Mouse (Mus musculus) embryonic facial prominence, embryonic 15.5 days (tissue): Measurements from ENCODE around the gene Myom1. TPM values are rescaled to one million over a fixed set of nuclear protein-coding genes. Genes with fewer than 3 reads are reported as not detected.

Experiments used
- ATAC-seq: fragments of 200-750 bp; cut with Nextera tagmentation; 2 replicates; pipeline ENCODE4 v1.8.0; 2017; ENCODE audit warnings: low read depth, moderate TSS enrichment; ENCODE audit not compliant: insufficient number of reproducible peaks, low FRiP score, low TSS enrichment
- H3K27ac ChIP-seq: fragments of 300-500 bp; sonication (generic); replicated peaks from 2 replicates; pipeline ENCODE4 v1.5.1; 2015; ENCODE audit warnings: mild to moderate bottlenecking, inconsistent platforms
- H3K27me3 ChIP-seq: fragments of 300-500 bp; sonication (generic); 2 replicates; pipeline ENCODE4 v1.6.1; 2015; ENCODE audit warnings: inconsistent platforms
- H3K36me3 ChIP-seq: fragments of 300-500 bp; sonication (generic); 2 replicates; pipeline ENCODE4 v1.6.1; 2015; ENCODE audit warnings: mild to moderate bottlenecking, inconsistent platforms
- H3K4me1 ChIP-seq: fragments of 300-500 bp; sonication (generic); 2 replicates; pipeline ENCODE4 v1.6.1; 2015; ENCODE audit warnings: inconsistent platforms
- H3K4me2 ChIP-seq: fragments of 300-500 bp; sonication (generic); replicated peaks from 2 replicates; pipeline ENCODE4 v1.6.1; 2015; ENCODE audit warnings: mild to moderate bottlenecking, inconsistent platforms
- H3K4me3 ChIP-seq: fragments of 300-500 bp; sonication (generic); replicated peaks from 2 replicates; pipeline ENCODE4 v1.5.1; 2015; ENCODE audit warnings: mild to moderate bottlenecking, inconsistent platforms
- H3K9ac ChIP-seq: fragments of 300-500 bp; sonication (generic); 2 replicates; pipeline ENCODE4 v1.6.1; 2015; ENCODE audit warnings: inconsistent platforms
- H3K9me3 ChIP-seq: fragments of 300-500 bp; sonication (generic); replicated peaks from 2 replicates; pipeline ENCODE4 v1.6.1; 2016; ENCODE audit warnings: inconsistent platforms
- WGBS: fragments of 180-500 bp; shearing (Covaris S2); methylation state at CpG from one replicate; pipeline ENCODE4 v1.1.7; 2015; 5-methylcytosine and 5-hydroxymethylcytosine counted together
- polyA plus RNA-seq: library from polyadenylated mRNA; unstranded; fragments of >200 nt; fragmentation: Nextera tagmentation; extraction: Ambion mirVana; gene quantifications from 2 replicates; pipeline ENCODE4 v1.2.1, GENCODE M21; 2015

The Myom1 gene
- polyA plus RNA-seq, 1 experiment from 2014 or later = 22.9 TPM

- Histone ChIP-seq H3K4me2 (no peak overlapping the region), H3K27me3 (no peaks in the 10 kb centered on the region), H3K27ac (no peak overlapping the region), H3K9ac (no peak overlapping the region), H3K36me3 (no peaks in the 10 kb centered on the region), H3K4me3 (no peak overlapping the region), H3K9me3 (no peaks in the 10 kb centered on the region), H3K4me1 (no peaks in the 10 kb centered on the region)
- ATAC-seq = no peak
- 39% methylated on average over 12 of the region's 12 CpGs for WGBS
Measured at GRCm38 (mm10) chr17:71039851-71040581, 37.6 kb downstream of the Myom1 start.

DNA sequence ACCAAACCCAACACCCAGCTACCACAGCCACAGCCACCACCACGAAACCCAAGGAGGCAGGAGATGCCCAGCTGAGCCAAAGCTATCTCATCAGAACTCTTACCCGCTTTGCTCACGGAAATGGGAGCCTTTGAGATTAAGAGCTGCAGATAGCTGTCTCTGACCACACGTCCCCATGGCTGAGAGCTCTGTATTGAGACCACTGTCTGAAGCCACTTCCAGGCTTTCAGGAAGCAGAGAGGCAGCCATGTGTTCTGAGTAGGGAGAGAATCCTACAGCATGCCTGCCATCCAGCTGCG lies 38.1 kb downstream of the Myom1 start:
- H3K4me2 ChIP-seq = no peak overlapping the region
- WGBS = 77% methylated on average over 5 of the region's 5 CpGs
- no peak overlapping the region for H3K27ac ChIP-seq
- no peaks in the 10 kb centered on the region for H3K4me1 ChIP-seq
- no peak overlapping the region for H3K9ac ChIP-seq
- no peaks in the 10 kb centered on the region for H3K27me3 ChIP-seq
- no peaks in the 10 kb centered on the region for H3K36me3 ChIP-seq
- ATAC-seq = no peak
- no peaks in the 10 kb centered on the region for H3K9me3 ChIP-seq
- no peak overlapping the region for H3K4me3 ChIP-seq

- Histone ChIP-seq H3K9ac (no peak overlapping the region), H3K9me3 (no peaks in the 10 kb centered on the region), H3K36me3 (no peaks in the 10 kb centered on the region), H3K4me3 (no peak overlapping the region), H3K27me3 (no peaks in the 10 kb centered on the region), H3K27ac (no peak overlapping the region), H3K4me2 (no peak overlapping the region), H3K4me1 (no peaks in the 10 kb centered on the region)
- no peak for ATAC-seq
- WGBS = 88% methylated on average over 1 of the region's 1 CpGs
Measured at GRCm38 (mm10) chr17:71042645-71043044, 40.2 kb downstream of the Myom1 start.

GRCm38 (mm10) chr17:71045591-71045990 lies 43.2 kb downstream of the Myom1 start:
- no peak for ATAC-seq
- Histone ChIP-seq H3K27me3 (no peaks in the 10 kb centered on the region), H3K4me3 (no peak overlapping the region), H3K4me2 (no peak overlapping the region), H3K4me1 (no peaks in the 10 kb centered on the region), H3K9me3 (no peaks in the 10 kb centered on the region), H3K9ac (no peak overlapping the region), H3K27ac (no peak overlapping the region), H3K36me3 (no peaks in the 10 kb centered on the region)
- 69% methylated on average over 9 of the region's 9 CpGs for WGBS

DNA sequence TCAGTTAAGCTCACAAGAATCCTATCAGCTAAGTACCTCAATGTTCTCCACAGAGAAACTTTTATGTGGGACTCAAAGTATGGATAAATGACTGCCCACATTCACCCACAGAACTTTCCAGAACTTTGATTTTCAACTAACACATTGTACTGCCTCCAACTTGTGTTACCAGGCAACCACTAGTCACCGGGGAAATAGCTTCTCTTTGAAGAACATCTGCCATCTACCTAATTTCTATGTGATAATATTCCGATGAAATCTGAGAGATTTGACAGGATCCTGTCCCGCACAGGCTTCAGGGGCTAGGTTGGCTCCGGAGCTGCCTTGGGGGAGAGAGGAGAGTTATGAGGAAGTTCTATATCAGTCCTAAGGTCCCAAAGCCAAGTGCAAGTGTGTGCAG lies 44.4 kb downstream of the Myom1 start:
- Histone ChIP-seq H3K9ac (no peak overlapping the region), H3K4me1 (no peaks in the 10 kb centered on the region), H3K9me3 (no peaks in the 10 kb centered on the region), H3K27me3 (no peaks in the 10 kb centered on the region), H3K36me3 (no peaks in the 10 kb centered on the region), H3K4me3 (no peak overlapping the region), H3K4me2 (no peak overlapping the region), H3K27ac (no peak overlapping the region)
- no peak for ATAC-seq
- 74% methylated on average over 4 of the region's 4 CpGs for WGBS

- no peak overlapping the region for H3K4me2 ChIP-seq
- 87% methylated on average over 8 of the region's 8 CpGs for WGBS
- no peak for ATAC-seq
- no peaks in the 10 kb centered on the region for H3K27me3 ChIP-seq
- H3K36me3 ChIP-seq = no peaks in the 10 kb centered on the region
- H3K27ac ChIP-seq = no peak overlapping the region
- no peaks in the 10 kb centered on the region for H3K9me3 ChIP-seq
- H3K4me1 ChIP-seq = no peaks in the 10 kb centered on the region
- H3K4me3 ChIP-seq = no peak overlapping the region
- H3K9ac ChIP-seq = no peak overlapping the region
Measured at GRCm38 (mm10) chr17:71049292-71049691, 46.9 kb downstream of the Myom1 start.

DNA sequence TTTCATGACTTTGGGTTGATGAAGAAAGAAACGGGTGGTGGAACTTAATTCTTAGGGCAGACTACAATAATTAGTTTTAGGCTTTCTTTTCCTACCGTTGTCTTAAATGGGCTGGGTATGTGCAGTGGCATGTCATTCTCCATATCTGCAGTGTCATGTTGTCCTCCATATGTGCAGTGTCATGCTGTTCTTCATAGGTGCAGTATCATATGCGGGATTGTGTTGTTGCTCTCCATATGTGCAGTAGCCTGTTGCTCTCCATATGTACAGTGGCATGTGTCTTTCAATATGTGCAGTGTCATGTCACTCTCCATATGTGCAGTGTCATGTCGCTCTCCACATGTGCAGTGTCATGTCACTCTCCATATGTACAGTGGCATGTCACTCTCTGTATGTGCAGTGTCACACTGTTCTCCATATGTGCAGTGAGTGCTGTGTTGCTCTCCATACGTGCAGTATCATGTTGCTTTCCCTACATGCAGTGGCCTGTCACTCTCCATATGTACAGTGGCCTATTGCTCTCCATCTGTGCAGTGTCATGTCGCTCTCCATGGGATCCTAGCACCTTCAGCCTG lies 50.8 kb downstream of the Myom1 start:
- ATAC-seq = no peak
- H3K9me3 ChIP-seq = no peaks in the 10 kb centered on the region
- no peak overlapping the region for H3K9ac ChIP-seq
- H3K27me3 ChIP-seq = no peaks in the 10 kb centered on the region
- no peak overlapping the region for H3K27ac ChIP-seq
- H3K4me3 ChIP-seq = no peak overlapping the region
- no peaks in the 10 kb centered on the region for H3K4me1 ChIP-seq
- H3K4me2 ChIP-seq = no peak overlapping the region
- WGBS = 77% methylated on average over 6 of the region's 6 CpGs
- no peaks in the 10 kb centered on the region for H3K36me3 ChIP-seq

- no peaks in the 10 kb centered on the region for H3K36me3 ChIP-seq
- no peaks in the 10 kb centered on the region for H3K9me3 ChIP-seq
- no peak overlapping the region for H3K4me3 ChIP-seq
- no peak overlapping the region for H3K27ac ChIP-seq
- H3K9ac ChIP-seq = no peak overlapping the region
- ATAC-seq = no peak; the same call in 1 of the 2 replicates
- no peaks in the 10 kb centered on the region for H3K27me3 ChIP-seq
- WGBS = 85% methylated on average over 8 of the region's 8 CpGs
- H3K4me2 ChIP-seq = no peak overlapping the region
- no peaks in the 10 kb centered on the region for H3K4me1 ChIP-seq
Measured at GRCm38 (mm10) chr17:71055203-71055894, 52.9 kb downstream of the Myom1 start.

GRCm38 (mm10) chr17:71056405-71056804 lies 54.0 kb downstream of the Myom1 start:
- WGBS = 67% methylated on average over 7 of the region's 7 CpGs
- Histone ChIP-seq H3K9me3 (no peaks in the 10 kb centered on the region), H3K9ac (no peak overlapping the region), H3K27ac (no peak overlapping the region), H3K4me2 (no peak overlapping the region), H3K4me1 (no peaks in the 10 kb centered on the region), H3K4me3 (no peak overlapping the region), H3K27me3 (no peaks in the 10 kb centered on the region), H3K36me3 (no peaks in the 10 kb centered on the region)
- ATAC-seq = no peak

DNA sequence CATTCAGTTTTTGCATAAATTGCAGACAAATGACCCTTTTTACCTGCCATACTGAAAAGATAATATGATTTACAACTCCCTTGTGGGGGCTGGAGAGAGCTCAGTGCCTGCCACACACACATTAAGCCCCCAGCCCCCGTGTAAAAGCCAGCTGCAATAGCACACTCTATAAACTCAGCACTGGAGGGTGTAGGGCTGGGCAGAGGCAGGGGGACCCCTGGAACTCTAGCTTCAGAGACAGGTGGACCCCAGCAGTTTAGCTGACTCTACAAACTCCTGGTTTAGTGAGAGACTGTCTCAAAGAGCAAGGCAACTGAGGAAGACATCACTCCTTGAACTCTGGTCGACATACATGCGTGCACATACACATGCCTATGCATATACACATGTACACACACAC lies 55.3 kb downstream of the Myom1 start:
- Histone ChIP-seq H3K36me3 (no peaks in the 10 kb centered on the region), H3K4me1 (no peaks in the 10 kb centered on the region), H3K9me3 (no peaks in the 10 kb centered on the region), H3K27me3 (no peaks in the 10 kb centered on the region), H3K27ac (no peak overlapping the region), H3K4me2 (no peak overlapping the region), H3K9ac (no peak overlapping the region), H3K4me3 (no peak overlapping the region)
- 85% methylated on average over 3 of the region's 3 CpGs for WGBS
- ATAC-seq = no peak

- no peak overlapping the region for H3K4me2 ChIP-seq
- ATAC-seq = no peak
- H3K4me1 ChIP-seq = no peaks in the 10 kb centered on the region
- H3K9ac ChIP-seq = no peak overlapping the region
- WGBS = 53% methylated on average over 3 of the region's 3 CpGs
- H3K9me3 ChIP-seq = no peaks in the 10 kb centered on the region
- H3K36me3 ChIP-seq = no peaks in the 10 kb centered on the region
- H3K27ac ChIP-seq = no peak overlapping the region
- H3K27me3 ChIP-seq = no peaks in the 10 kb centered on the region
- H3K4me3 ChIP-seq = no peak overlapping the region
Measured at GRCm38 (mm10) chr17:71059213-71059612, 56.8 kb downstream of the Myom1 start.
